Mouse (Mus musculus) C2C12 (cell line): ENCODE results near the gene Col13a1. TPM values are rescaled to one million over a fixed set of nuclear protein-coding genes. Genes with fewer than 3 reads are reported as not detected.

ENCODE experiments used
- H3K27me3 ChIP-seq: one replicate; pipeline ENCODE4 v1.6.1; 2011; ENCODE audit not compliant: control insufficient read depth, insufficient read depth, insufficient read length
- H3K36me3 ChIP-seq: one replicate; pipeline ENCODE4 v1.6.1; 2011; ENCODE audit not compliant: control insufficient read depth, insufficient read depth
- H3K4me3 ChIP-seq: one replicate; pipeline ENCODE4 v1.5.1; 2011; ENCODE audit warnings: mild to moderate bottlenecking, control low read depth; ENCODE audit not compliant: poor library complexity, insufficient read depth, severe bottlenecking
- H3K79me2 ChIP-seq: one replicate; pipeline ENCODE4 v1.6.1; 2011; ENCODE audit not compliant: control insufficient read depth, insufficient read depth
- H3K79me3 ChIP-seq: one replicate; pipeline ENCODE4 v1.6.1; 2011; ENCODE audit warnings: low read depth, control low read depth
- H3ac ChIP-seq: one replicate; pipeline ENCODE3; 2011; ENCODE audit warnings: low read depth; ENCODE audit not compliant: control insufficient read depth, insufficient read length
- CEBPB ChIP-seq: IDR thresholded peaks from one replicate; pipeline ENCODE4 v1.6.1; 2011; ENCODE audit warnings: low read depth, mild to moderate bottlenecking, control low read depth, moderate library complexity
- CTCF ChIP-seq: IDR thresholded peaks from one replicate; pipeline ENCODE4 v1.5.1; 2011; ENCODE audit not compliant: control insufficient read depth, insufficient read depth, insufficient read length
- FOSL1 ChIP-seq: IDR thresholded peaks from one replicate; pipeline ENCODE4 v1.8.0; 2011; ENCODE audit warnings: mild to moderate bottlenecking, low read length; ENCODE audit not compliant: poor library complexity, insufficient read depth, severe bottlenecking
- MAX ChIP-seq: IDR thresholded peaks from one replicate; pipeline ENCODE4 v1.6.1; 2011; ENCODE audit warnings: mild to moderate bottlenecking, control low read depth
- MYOD1 ChIP-seq: IDR thresholded peaks from one replicate; pipeline ENCODE4 v1.6.1; 2011; ENCODE audit warnings: low read depth; ENCODE audit not compliant: control insufficient read depth, insufficient read length
- MYOG ChIP-seq: IDR thresholded peaks from one replicate; pipeline ENCODE4 v1.6.1; 2011; ENCODE audit not compliant: control insufficient read depth, insufficient read length; ENCODE audit errors: extremely low read depth
- USF1 ChIP-seq: IDR thresholded peaks from one replicate; pipeline ENCODE4 v1.6.1; 2011; ENCODE audit warnings: low read depth, mild to moderate bottlenecking, control low read depth, moderate library complexity
- polyA plus RNA-seq: library from polyadenylated mRNA; unstranded; fragments of >200 nt; fragmentation: generic; extraction: Trizol; gene quantifications from one replicate; pipeline ENCODE4 v1.2.1, GENCODE M21; 2012; ENCODE audit warnings: missing spikeins

Gene Col13a1
- polyA plus RNA-seq, 1 experiment: not detected

- H3ac ChIP-seq: no peak overlapping the region
- H3K36me3 ChIP-seq: no peaks in the 10 kb centered on the region
- H3K79me2 ChIP-seq: no peaks in the 10 kb centered on the region
- no peak for TF ChIP-seq USF1
- no peak for TF ChIP-seq FOSL1
- TF ChIP-seq CEBPB: no peak
- TF ChIP-seq CTCF: no peak
- TF ChIP-seq MYOD1: no peak
- TF ChIP-seq MYOG: no peak
- TF ChIP-seq MAX: no peak
- no peaks in the 10 kb centered on the region for H3K79me3 ChIP-seq
- no peak overlapping the region for H3K4me3 ChIP-seq
- peaks cover 15% of the 10 kb centered on the region for H3K27me3 ChIP-seq
These were observed 183.9 kb downstream of the Col13a1 start for GRCm38 (mm10) chr10:61794971-61795370.

- Histone ChIP-seq H3ac (no peak overlapping the region), H3K79me3 (no peaks in the 10 kb centered on the region), H3K79me2 (no peaks in the 10 kb centered on the region), H3K4me3 (no peak overlapping the region), H3K36me3 (no peaks in the 10 kb centered on the region), H3K27me3 (peaks cover 15% of the 10 kb centered on the region)
- no peak for TF ChIP-seq CEBPB
- no peak for TF ChIP-seq CTCF
- no peak for TF ChIP-seq MYOD1
- TF ChIP-seq USF1: no peak
- no peak for TF ChIP-seq FOSL1
- TF ChIP-seq MAX: no peak
- TF ChIP-seq MYOG: no peak
These were observed 185.9 kb downstream of the Col13a1 start for GRCm38 (mm10) chr10:61793015-61793414.

GRCm38 (mm10) chr10:61788499-61788898 lies 190.4 kb downstream of the Col13a1 start:
- no peaks in the 10 kb centered on the region for H3K79me3 ChIP-seq
- no peak overlapping the region for H3ac ChIP-seq
- TF ChIP-seq USF1 (no peak), MAX (no peak), CEBPB (no peak), MYOD1 (no peak), FOSL1 (no peak), CTCF (no peak), MYOG (no peak)
- H3K79me2 ChIP-seq: no peaks in the 10 kb centered on the region
- H3K27me3 ChIP-seq: peaks cover 21% of the 10 kb centered on the region
- no peak overlapping the region for H3K4me3 ChIP-seq
- H3K36me3 ChIP-seq: no peaks in the 10 kb centered on the region

Other genes with a start within 250 kb of the Col13a1 start
- 10.5 TPM for gene H2afy2, start 195.0 kb downstream of the Col13a1 start, polyA plus RNA-seq
- not detected for gene Neurog3, start 154.0 kb upstream of the Col13a1 start, polyA plus RNA-seq
- 1.9 TPM for gene Fam241b, start 164.8 kb upstream of the Col13a1 start, polyA plus RNA-seq